Mouse (Mus musculus): ENCODE data around the gene Fnbp1l.

Fnbp1l gene

GRCm38 (mm10) chr3:122499647-122500046 lies 119.9 kb downstream of the Fnbp1l start:
- DNase-seq (ENCODE audit: extremely low read depth, insufficient read length, low spot score), result no peak

- DNase-seq (ENCODE audit: extremely low read depth, insufficient read length, low spot score), result peak; percentile 63
These were observed 121.0 kb downstream of the Fnbp1l start for GRCm38 (mm10) chr3:122498528-122498927.

- peak; percentile 64 for DNase-seq (ENCODE audit: extremely low read depth, insufficient read length, low spot score)
These were observed 121.6 kb downstream of the Fnbp1l start for GRCm38 (mm10) chr3:122497871-122498270.

GRCm38 (mm10) chr3:122494764-122495163 lies 124.8 kb downstream of the Fnbp1l start:
- DNase-seq (ENCODE audit: extremely low read depth, insufficient read length, low spot score), result no peak

DNA sequence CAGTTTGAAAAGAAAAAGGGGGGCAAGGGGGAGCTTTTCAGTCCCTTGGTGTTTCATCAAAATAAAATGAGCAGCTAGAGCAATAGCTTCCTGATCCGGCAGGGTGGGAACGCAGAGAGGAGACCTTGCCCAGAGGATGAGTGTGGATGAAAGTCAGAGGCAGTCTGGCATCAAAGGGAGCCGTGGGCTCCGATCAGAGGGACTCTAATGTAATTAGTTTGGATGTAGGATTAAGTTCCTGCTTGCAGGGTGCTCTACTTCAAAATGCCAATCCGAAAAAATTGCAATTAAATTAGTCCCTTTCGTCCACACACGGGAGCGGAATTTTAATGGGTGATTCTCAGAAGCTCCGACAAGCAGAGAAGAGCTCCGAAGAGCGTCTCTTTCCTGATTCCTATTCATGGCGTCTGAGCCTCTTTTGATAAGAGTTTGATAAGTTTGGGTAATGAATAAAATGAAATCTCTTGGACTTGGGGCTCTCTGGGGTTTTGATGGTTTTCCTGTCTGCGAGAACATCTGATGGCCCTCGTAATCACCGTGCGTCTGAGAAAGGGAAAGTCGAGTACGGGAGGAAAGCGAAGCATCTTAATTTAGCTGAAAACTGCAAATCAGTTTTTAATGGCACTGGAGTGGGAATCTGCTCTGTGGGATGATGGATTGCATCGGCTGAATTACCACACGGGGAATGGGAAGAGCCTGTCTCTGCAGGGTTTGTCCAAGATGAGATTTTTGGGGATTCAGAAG lies 126.5 kb downstream of the Fnbp1l start:
- no peak for DNase-seq (ENCODE audit: extremely low read depth, insufficient read length, low spot score)

DNA sequence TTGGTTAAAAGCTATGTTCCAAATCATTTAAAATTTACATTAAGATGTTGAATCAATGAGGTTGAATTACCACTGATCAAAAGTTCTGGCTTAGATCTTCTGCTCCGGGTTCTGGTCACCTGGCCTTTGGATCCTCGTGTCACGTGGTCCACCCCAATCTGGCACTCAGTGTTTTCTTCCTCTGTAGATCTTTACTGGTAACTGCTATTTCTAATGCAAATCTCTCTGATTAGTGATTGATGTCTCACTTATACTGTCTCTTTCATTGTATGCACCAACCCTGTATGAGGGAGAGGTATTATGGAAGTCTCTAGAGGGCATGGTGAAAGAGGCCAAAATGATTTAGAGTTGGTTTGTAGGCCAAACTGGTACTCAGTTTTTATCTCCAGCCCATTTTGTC lies 127.5 kb downstream of the Fnbp1l start:
- no peak for DNase-seq (ENCODE audit: extremely low read depth, insufficient read length, low spot score)

DNA sequence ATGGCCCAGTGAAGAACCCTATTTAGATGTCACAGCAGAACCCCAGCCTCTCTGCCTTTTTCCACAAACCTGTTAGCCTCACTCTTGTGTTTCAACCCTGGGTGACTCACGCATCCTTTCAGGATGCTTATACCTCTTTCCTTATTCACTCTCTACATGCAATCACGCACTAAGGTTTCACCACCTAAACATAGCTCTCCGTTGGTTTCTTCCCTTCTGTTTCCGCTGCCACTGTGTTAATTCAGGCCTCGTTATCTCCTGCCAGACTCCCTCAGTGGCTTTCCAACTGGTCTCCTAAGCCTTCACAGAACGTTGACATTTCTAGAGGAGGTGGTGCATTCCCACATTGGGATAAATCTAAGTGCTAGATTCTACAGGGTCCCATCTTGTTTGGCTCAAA lies 128.9 kb downstream of the Fnbp1l start:
- no peak for DNase-seq (ENCODE audit: extremely low read depth, insufficient read length, low spot score)
